Mouse (Mus musculus) thymus, adult 18-20 months (tissue): Measurements from ENCODE around the gene Olfr549.

Experiments
- DNase-seq, 2 experiments: peaks; one replicate each; pipeline ENCODE4 v3.0.0; 2022; ENCODE audit warnings: mixed read lengths in 2 of 2

The Olfr549 gene

DNA sequence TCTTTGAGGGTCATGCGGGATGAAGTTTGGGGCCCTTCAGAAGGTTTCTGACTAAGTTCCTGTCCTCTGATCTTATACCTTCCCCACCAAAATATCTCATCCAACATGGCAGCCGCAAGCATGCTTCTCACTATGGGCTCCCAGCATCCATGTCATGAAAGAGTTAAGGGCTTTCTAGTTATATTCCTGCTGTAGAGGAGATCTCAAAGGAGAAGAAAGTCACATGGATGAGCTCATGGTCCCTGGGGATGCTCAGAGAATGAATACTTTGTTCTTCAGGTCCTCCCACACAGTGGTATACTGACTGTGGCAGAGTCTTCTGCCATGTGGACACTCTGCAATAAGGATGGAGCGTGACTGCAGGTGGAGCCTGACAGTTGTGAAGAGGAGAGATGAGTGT lies at the start of gene Olfr549:
Gene Olfr549, plus strand, starts transcription at position 301 of the 400 bp plus-strand sequence.
- no peak for DNase-seq

DNA sequence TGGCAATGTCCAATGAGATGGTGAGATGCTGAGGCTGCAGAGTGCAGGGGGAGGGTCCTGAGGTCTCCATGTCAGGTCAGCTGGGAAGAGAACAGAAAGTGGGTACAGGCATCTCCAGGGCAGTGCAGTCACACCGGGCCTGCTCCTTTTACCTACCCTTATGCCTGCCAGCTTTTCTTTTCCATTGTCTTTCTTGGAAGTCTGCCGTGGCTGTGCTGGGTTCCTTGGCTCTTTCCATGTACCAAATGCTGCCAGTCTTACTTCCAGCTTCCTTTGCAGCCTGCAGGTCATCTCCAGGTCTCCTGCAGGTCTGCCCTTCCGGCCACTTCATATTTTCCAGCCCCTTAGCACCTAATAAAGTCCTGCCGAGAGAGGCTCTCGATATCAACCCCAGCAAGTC lies 47.7 kb upstream of the Olfr549 start:
- DNase-seq, result no peak

GRCm38 (mm10) chr7:102506848-102507247 lies 42.8 kb upstream of the Olfr549 start:
- DNase-seq, result peak; percentile 18 to 22

- DNase-seq, result no peak
Observed at GRCm38 (mm10) chr7:102508066-102508465, 41.6 kb upstream of the Olfr549 start.

- no peak for DNase-seq
Observed at GRCm38 (mm10) chr7:102508666-102509065, 41.0 kb upstream of the Olfr549 start.

DNA sequence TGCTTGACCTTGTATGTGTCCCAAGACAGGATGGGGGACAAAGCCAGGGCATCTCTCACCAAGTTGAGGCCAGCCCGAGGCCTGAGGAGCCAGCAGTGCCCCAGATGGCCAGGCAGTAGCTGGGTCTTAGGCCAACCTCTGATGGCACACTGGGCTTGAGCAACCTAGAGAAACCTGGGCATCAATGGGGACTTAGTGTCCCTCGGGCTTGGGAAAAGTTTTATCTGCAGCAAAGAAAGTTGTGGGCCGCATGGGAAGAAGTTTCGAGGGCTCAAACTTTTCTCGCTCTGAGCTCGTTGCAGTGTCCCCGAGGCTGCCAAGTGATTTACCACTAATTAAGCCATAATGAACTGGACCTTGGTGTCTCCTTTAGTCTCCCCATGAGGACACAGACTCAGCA lies 39.9 kb upstream of the Olfr549 start:
- DNase-seq, result no peak

- DNase-seq, result no peak
Observed at GRCm38 (mm10) chr7:102511927-102512326, 37.7 kb upstream of the Olfr549 start.

- DNase-seq, result peak; percentile 51 to 53
Observed at GRCm38 (mm10) chr7:102512814-102513435, 36.7 kb upstream of the Olfr549 start.

DNA sequence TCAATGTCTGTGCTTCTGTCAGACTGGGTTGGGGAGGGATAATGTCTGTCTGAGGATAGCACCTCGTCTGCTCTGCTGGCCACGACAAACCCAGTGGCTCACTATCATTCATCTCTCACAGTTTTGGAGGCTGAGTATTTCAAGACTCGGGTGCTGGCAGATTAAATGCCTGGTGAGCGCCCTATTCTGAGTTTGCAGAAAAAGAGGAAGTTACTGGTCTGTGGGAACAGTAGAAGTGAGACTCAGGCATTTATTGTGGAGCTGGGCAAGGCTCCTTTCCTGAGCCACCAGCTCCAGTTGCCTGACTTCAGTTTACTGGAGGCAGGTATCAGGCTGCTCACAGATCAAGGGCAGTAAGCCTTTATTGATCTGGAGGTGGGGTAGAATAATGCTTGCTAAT lies 35.5 kb upstream of the Olfr549 start:
- no peak for DNase-seq

GRCm38 (mm10) chr7:102516261-102517050 lies 33.2 kb upstream of the Olfr549 start:
- DNase-seq, result no peak

- no peak for DNase-seq
Observed at GRCm38 (mm10) chr7:102517051-102517335, 32.7 kb upstream of the Olfr549 start.

GRCm38 (mm10) chr7:102529052-102529451 lies 20.6 kb upstream of the Olfr549 start:
- no peak for DNase-seq

GRCm38 (mm10) chr7:102534449-102534848 lies 15.2 kb upstream of the Olfr549 start, which contains the start of gene Olfr547:
Gene Olfr547, plus strand, starts transcription at chr7:102534749.
- DNase-seq, result no peak

DNA sequence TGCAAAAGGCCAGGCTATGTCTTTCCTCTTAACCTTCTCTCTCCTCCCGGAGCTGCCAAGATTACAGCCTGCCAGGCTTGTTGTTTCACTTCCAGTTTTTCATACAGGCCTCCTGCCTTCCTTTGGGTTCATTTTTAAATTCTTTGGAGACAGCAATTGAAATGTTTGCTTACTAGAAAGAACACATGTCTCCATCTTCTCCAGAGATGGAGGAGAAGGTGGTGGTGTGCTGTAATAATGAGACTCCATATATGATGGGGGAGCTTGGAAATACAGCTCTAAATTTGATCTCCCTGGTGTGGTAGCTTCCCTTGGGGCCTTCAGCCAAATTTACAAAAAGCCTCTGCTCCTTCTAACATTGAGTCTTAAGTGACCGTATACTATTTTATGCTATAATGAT lies 9.1 kb upstream of the Olfr549 start, which contains the start of gene Olfr548-ps1:
Gene Olfr548-ps1, plus strand, starts transcription at position 301 of the 400 bp plus-strand sequence.
- no peak for DNase-seq

- no peak for DNase-seq
Observed at GRCm38 (mm10) chr7:102541251-102541650, 8.4 kb upstream of the Olfr549 start.

GRCm38 (mm10) chr7:102553279-102553678 lies 3.6 kb downstream of the Olfr549 start:
- DNase-seq, result no peak

DNA sequence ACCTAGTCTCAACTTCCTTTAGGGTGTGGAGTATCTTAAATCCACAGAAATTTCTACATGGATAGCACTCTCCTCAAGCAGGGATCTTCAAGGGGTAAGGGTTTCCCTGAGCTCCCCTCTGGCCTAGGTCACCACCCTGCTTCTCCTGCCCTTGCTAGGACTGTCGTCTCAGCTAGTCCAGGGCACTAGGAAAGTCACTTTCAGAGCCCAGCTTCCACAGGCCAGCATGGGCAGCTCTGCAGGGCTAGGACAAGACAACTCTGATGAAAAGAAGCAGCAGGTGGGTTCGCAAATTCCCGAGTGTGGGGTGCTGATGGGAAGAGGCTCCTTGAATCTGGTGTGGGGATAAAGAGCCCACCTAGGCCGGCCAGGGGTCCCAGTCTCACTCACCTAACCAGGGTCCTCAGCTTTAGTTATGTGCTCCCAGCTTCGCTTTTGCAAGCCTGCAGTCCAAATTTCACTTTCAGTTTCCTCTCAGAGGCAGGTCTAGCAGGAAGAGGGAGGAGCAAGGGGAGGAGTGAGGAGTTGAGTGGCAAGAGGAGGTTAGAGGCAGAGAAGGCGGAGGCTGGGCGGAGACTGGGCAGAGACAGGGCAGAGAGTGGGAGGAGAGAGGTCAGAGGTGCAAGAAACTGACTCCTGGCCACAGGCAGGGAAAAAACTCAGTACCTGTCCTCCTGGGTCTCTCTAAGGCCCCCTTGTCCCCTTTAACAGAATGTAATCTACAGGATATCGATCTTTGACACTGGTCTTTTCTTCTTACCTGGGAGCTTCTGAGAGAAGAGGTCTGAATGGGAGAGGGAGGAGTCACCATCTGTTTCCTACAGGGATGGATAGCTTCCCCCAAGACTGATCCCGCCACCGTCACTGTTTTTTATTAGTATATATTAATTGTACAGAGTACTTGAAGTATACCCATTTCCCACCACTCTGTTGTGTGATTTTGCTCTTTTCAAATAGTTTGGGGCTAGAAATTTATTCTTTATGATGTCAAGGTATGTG lies 15.6 kb downstream of the Olfr549 start, which contains the start of gene Trim21:
Gene Trim21, minus strand, starts transcription at position 488 of the 999 bp plus-strand sequence.
- DNase-seq, result peak; percentile 82 to 90

- DNase-seq, result no peak
Observed at GRCm38 (mm10) chr7:102566219-102566618, 16.5 kb downstream of the Olfr549 start.

GRCm38 (mm10) chr7:102571142-102571541 lies 21.5 kb downstream of the Olfr549 start, which contains the start of gene Olfr550:
Gene Olfr550, plus strand, starts transcription at chr7:102571442.
- DNase-seq, result no peak

- DNase-seq, result no peak
Observed at GRCm38 (mm10) chr7:102573174-102573830, 23.6 kb downstream of the Olfr549 start.

- DNase-seq, result no peak
Observed at GRCm38 (mm10) chr7:102575998-102576397, 26.3 kb downstream of the Olfr549 start.

DNA sequence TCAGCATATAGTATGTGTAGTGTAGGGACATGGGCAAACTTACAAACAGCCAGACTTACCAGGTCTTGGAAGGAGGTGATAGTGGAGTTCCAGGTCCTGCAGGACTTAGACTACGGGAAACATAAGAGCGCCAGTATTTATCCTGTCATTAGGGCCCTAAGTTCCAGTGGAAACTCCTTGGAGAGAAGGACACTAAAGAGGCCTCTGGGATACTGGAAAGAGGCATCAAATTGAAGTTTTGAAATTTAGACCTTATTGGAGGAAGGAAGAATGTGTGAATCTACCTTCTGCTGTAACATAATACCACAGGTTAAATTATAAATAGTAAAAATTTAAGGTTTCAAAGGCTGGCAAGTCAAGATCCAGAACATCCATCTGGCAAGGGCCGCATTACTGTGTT lies 42.1 kb downstream of the Olfr549 start, which contains the start of gene Olfr551:
Gene Olfr551, minus strand, starts transcription at position 101 of the 400 bp plus-strand sequence.
- no peak for DNase-seq
